In genomic region chr3:145963101-145964017, GRCm38 (mm10) we compare ENCODE assay signal across 8 mouse cellular contexts. TPM values are rescaled to one million over a fixed set of nuclear protein-coding genes. Genes with fewer than 3 reads are reported as not detected.
A peak's percentile ranks its signal among the peaks of the same experiment; 100 is the strongest.
DNase-seq lines count a peak whose midpoint lies in the region; ATAC-seq and TF ChIP-seq lines count a peak whose summit lies in the region.

No protein-coding gene starts in this region.

- H3K9ac ChIP-seq in forebrain, postnatal 0 days: no peak overlapping the region
- H3K9ac ChIP-seq in stomach, postnatal 0 days (ENCODE audit: low read length): no peak overlapping the region

- peaks cover 7% of the 10 kb centered on the region; the same call in 1 of the 2 replicates for H3K27me3 ChIP-seq in forebrain, postnatal 0 days (ENCODE audit: insufficient read depth, low read length)
- H3K27me3 ChIP-seq in stomach, postnatal 0 days (ENCODE audit: control insufficient read depth, insufficient read depth, low read length): no peaks in the 10 kb centered on the region

- peaks cover 15% of the 10 kb centered on the region for H3K4me1 ChIP-seq in bone marrow macrophage, adult 2 months (ENCODE audit: control insufficient read depth, insufficient read depth, low read length)
- H3K4me1 ChIP-seq in forebrain, postnatal 0 days (ENCODE audit: insufficient read depth): no peaks in the 10 kb centered on the region
- H3K4me1 ChIP-seq in stomach, postnatal 0 days (replicated peaks; ENCODE audit: control insufficient read depth, insufficient read depth): no peaks in the 10 kb centered on the region; the same call in none of the 2 replicates

- no peak for TF ChIP-seq EP300 in stomach, postnatal 0 days (optimal IDR thresholded peaks at IDR 0.05)

- H3K4me2 ChIP-seq in forebrain, postnatal 0 days (ENCODE audit: low read depth): peak overlapping the region; percentile 10; the same call in 1 of the 2 replicates
- H3K4me2 ChIP-seq in stomach, postnatal 0 days (replicated peaks; ENCODE audit: low read depth): peak overlapping the region; percentile 36

- no peaks in the 10 kb centered on the region for H3K36me3 ChIP-seq in forebrain, postnatal 0 days (ENCODE audit: insufficient read depth)
- no peaks in the 10 kb centered on the region for H3K36me3 ChIP-seq in stomach, postnatal 0 days (ENCODE audit: control insufficient read depth, insufficient read depth, low read length)

- H3K27ac ChIP-seq in bone marrow macrophage, adult 2 months (ENCODE audit: insufficient read depth, low read depth, low read length): peak overlapping the region; percentile 34; the same call in 1 of the 2 replicates
- H3K27ac ChIP-seq in forebrain, postnatal 0 days (ENCODE audit: low read depth, low read length): no peak overlapping the region
- H3K27ac ChIP-seq in stomach, postnatal 0 days (replicated peaks): peak overlapping the region; percentile 81

- H3K9me3 ChIP-seq in forebrain, postnatal 0 days (ENCODE audit: low read length): no peaks in the 10 kb centered on the region
- H3K9me3 ChIP-seq in stomach, postnatal 0 days (ENCODE audit: control insufficient read depth, low read length): no peaks in the 10 kb centered on the region

- no peak for TF ChIP-seq POLR2A in bone marrow macrophage, adult 2 months (IDR thresholded peaks at IDR 0.05; ENCODE audit: borderline replicate concordance, low read depth, low read length)

- ATAC-seq in forebrain, postnatal 0 days: no peak
- 0 out of 2 replicates have a peak, but pooled peaks have one; percentile 31 for ATAC-seq in stomach, postnatal 0 days (ENCODE audit: low FRiP score, low TSS enrichment)

- peak overlapping the region; percentile 36 for H3K4me3 ChIP-seq in bone marrow macrophage, adult 2 months (ENCODE audit: insufficient read depth, low read length)
- H3K4me3 ChIP-seq in forebrain, postnatal 0 days (ENCODE audit: low read depth, low read length): no peak overlapping the region; the same call in 1 of the 2 replicates
- H3K4me3 ChIP-seq in stomach, postnatal 0 days (ENCODE audit: low read depth, low read length): no peak overlapping the region; the same call in 1 of the 2 replicates

- DNase-seq in forebrain, postnatal 0 days: no peak
- peak; percentile 66 for DNase-seq in kidney, adult 9 months
- DNase-seq in lung, postnatal 10 days: peak; percentile 54
- peak; percentile 41 for DNase-seq in stomach, postnatal 0 days (ENCODE audit: low spot score)
- no peak for DNase-seq in cerebellum, adult 9-11 months
- no peak for DNase-seq in right cerebral cortex, postnatal 14 days
- no peak for DNase-seq in thymus, postnatal 10 days (ENCODE audit: low spot score in 2 of 2)

- TF ChIP-seq CTCF in bone marrow macrophage, adult 2 months (IDR thresholded peaks at IDR 0.05; ENCODE audit: low read depth, low read length): no peak
- TF ChIP-seq CTCF in forebrain, postnatal 0 days (IDR thresholded peaks at IDR 0.05; ENCODE audit: low read depth): no peak
- no peak for TF ChIP-seq CTCF in stomach, postnatal 0 days (IDR thresholded peaks at IDR 0.05; ENCODE audit: low read depth)

- 20% methylated on average over 31 of the region's 31 CpGs for WGBS in forebrain, postnatal 0 days
- 31% methylated on average over 31 of the region's 31 CpGs for WGBS in stomach, postnatal 0 days

RNA-seq across cellular contexts. Expression of gene Syde2, which starts 24.3 kb away (rescaled TPM):
- 0.24 TPM in 1 of 2 replicates, not detected in the other for polyA plus RNA-seq in bone marrow macrophage, adult 2 months (2012; ENCODE audit: insufficient read depth, insufficient read length, missing spikeins)
- 5.1 and 5.7 TPM in 2 replicates for total RNA-seq in forebrain, postnatal 0 days (2014; rRNA removed)
- 0.34 and 0.45 TPM in 2 replicates for polyA plus RNA-seq in forebrain, postnatal 0 days (2015; fragmentation: Nextera tagmentation; extraction: Ambion mirVana)
- polyA plus RNA-seq in stomach, postnatal 0 days (2015; fragmentation: Nextera tagmentation; extraction: Ambion mirVana): 1.4 and 1.6 TPM in 2 replicates

RNA-seq across cellular contexts. Expression of gene 2410004B18Rik, which starts 25.5 kb away (rescaled TPM):
- polyA plus RNA-seq in bone marrow macrophage, adult 2 months (2012; ENCODE audit: insufficient read depth, insufficient read length, missing spikeins): 23.2 and 24.2 TPM in 2 replicates
- total RNA-seq in forebrain, postnatal 0 days (2014; rRNA removed): 57.5 and 71.2 TPM in 2 replicates
- 96.4 and 97.3 TPM in 2 replicates for polyA plus RNA-seq in forebrain, postnatal 0 days (2015; fragmentation: Nextera tagmentation; extraction: Ambion mirVana)
- polyA plus RNA-seq in stomach, postnatal 0 days (2015; fragmentation: Nextera tagmentation; extraction: Ambion mirVana): 33.1 and 36.4 TPM in 2 replicates

RNA-seq across cellular contexts. Expression of gene Bcl10, which starts 40.8 kb away (rescaled TPM):
- polyA plus RNA-seq in bone marrow macrophage, adult 2 months (2012; ENCODE audit: insufficient read depth, insufficient read length, missing spikeins): 85.5 and 92.5 TPM in 2 replicates
- total RNA-seq in forebrain, postnatal 0 days (2014; rRNA removed): 30.5 and 33.2 TPM in 2 replicates
- polyA plus RNA-seq in forebrain, postnatal 0 days (2015; fragmentation: Nextera tagmentation; extraction: Ambion mirVana): 34.4 and 38.1 TPM in 2 replicates
- polyA plus RNA-seq in stomach, postnatal 0 days (2015; fragmentation: Nextera tagmentation; extraction: Ambion mirVana): 43.5 and 46.1 TPM in 2 replicates

Comparison
In these comparisons a context has a peak if more than half of its experiments do, and no peak if none do; other contexts are left out.
1. DNase-seq: peak in kidney, adult 9 months (single experiment), lung, postnatal 10 days (single experiment) and stomach, postnatal 0 days (single experiment); none in forebrain, postnatal 0 days (single experiment), cerebellum, adult 9-11 months (single experiment), right cerebral cortex, postnatal 14 days (single experiment) and thymus, postnatal 10 days (0 of 2).